Comparison of ENCODE assay signal across 20 mouse cellular contexts in the genomic region with DNA sequence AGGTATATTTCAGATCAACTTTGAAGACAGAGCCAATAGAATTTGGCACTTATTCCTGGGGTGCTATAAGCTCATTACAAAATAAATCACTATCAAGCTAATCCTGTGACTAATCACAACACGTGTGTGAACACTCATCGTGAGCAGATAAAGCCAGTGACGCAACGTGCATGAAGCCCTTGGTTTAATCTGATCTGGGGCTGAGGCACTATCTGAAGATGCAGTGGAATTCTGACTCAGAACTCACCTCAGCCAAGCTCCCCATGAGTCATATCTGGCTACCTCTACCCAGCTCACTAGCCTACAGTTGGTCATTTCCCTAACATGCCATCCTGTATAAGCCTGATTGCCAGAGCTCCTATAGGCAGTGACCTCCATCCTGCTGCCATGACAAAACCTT. TPM values are rescaled to one million over a fixed set of nuclear protein-coding genes. Genes with fewer than 3 reads are reported as not detected.
A peak's percentile ranks its signal among the peaks of the same experiment; 100 is the strongest.
DNase-seq lines count a peak whose midpoint lies in the region; ATAC-seq and TF ChIP-seq lines count a peak whose summit lies in the region.
"Had no signal": no experiment of that assay in that cellular context is flagged by ENCODE, and none has a peak within 500 bp of the region (broad histone marks: within the 10 kb centered on the region; RNA-seq: fewer than 3 reads in every experiment).

No protein-coding gene starts in this region.

- WGBS in stomach, postnatal 0 days, result 55% methylated on average over 4 of the region's 4 CpGs

- no peak for TF ChIP-seq CTCF in stomach, postnatal 0 days (IDR thresholded peaks at IDR 0.05; ENCODE audit: low read depth)

- no peaks in the 10 kb centered on the region for H3K4me1 ChIP-seq in stomach, postnatal 0 days (replicated peaks; ENCODE audit: control insufficient read depth, insufficient read depth)
- H3K4me1 ChIP-seq: embryonic facial prominence, embryonic 13.5 days; hindbrain, embryonic 10.5 days; limb, embryonic 15.5 days; midbrain, embryonic 10.5 days; neural tube, embryonic 12.5 days had no signal

- no peak overlapping the region for H3K9ac ChIP-seq in stomach, postnatal 0 days (ENCODE audit: low read length)
- H3K9ac ChIP-seq: embryonic facial prominence, embryonic 13.5 days; limb, embryonic 15.5 days; neural tube, embryonic 12.5 days had no signal

- H3K36me3 ChIP-seq in stomach, postnatal 0 days (ENCODE audit: control insufficient read depth, insufficient read depth, low read length), result no peaks in the 10 kb centered on the region
- H3K36me3 ChIP-seq: embryonic facial prominence, embryonic 13.5 days; hindbrain, embryonic 10.5 days; limb, embryonic 15.5 days; midbrain, embryonic 10.5 days; neural tube, embryonic 12.5 days had no signal

- no peak overlapping the region for H3K4me2 ChIP-seq in stomach, postnatal 0 days (replicated peaks; ENCODE audit: low read depth)
- H3K4me2 ChIP-seq: embryonic facial prominence, embryonic 13.5 days; limb, embryonic 15.5 days; neural tube, embryonic 12.5 days had no signal

- H3K9me3 ChIP-seq in stomach, postnatal 0 days (ENCODE audit: control insufficient read depth, low read length), result no peaks in the 10 kb centered on the region
- H3K9me3 ChIP-seq: embryonic facial prominence, embryonic 13.5 days; hindbrain, embryonic 10.5 days; limb, embryonic 15.5 days; midbrain, embryonic 10.5 days; neural tube, embryonic 12.5 days had no signal

- no peaks in the 10 kb centered on the region for H3K27me3 ChIP-seq in stomach, postnatal 0 days (ENCODE audit: control insufficient read depth, insufficient read depth, low read length)
- H3K27me3 ChIP-seq: embryonic facial prominence, embryonic 13.5 days; limb, embryonic 15.5 days; neural tube, embryonic 12.5 days had no signal

- TF ChIP-seq EP300 in stomach, postnatal 0 days (optimal IDR thresholded peaks at IDR 0.05), result no peak

- H3K4me3 ChIP-seq in stomach, postnatal 0 days (ENCODE audit: low read depth, low read length), result no peak overlapping the region
- H3K4me3 ChIP-seq: embryonic facial prominence, embryonic 13.5 days; hindbrain, embryonic 10.5 days; limb, embryonic 15.5 days; midbrain, embryonic 10.5 days; neural tube, embryonic 12.5 days had no signal

- ATAC-seq in stomach, postnatal 0 days (ENCODE audit: low FRiP score, low TSS enrichment), result peak; percentile 40; the same call in 1 of the 2 replicates
- ATAC-seq: forebrain, embryonic 16.5 days had no signal

- no peak overlapping the region for H3K27ac ChIP-seq in stomach, postnatal 0 days (replicated peaks)
- H3K27ac ChIP-seq: embryonic facial prominence, embryonic 13.5 days; hindbrain, embryonic 10.5 days; kidney, postnatal 0 days; limb, embryonic 15.5 days; macrophage; midbrain, embryonic 10.5 days; neural tube, embryonic 12.5 days had no signal

- DNase-seq in cerebellum, postnatal 25 days, result peak; percentile 11 to 18
- no peak for DNase-seq in cerebellum, adult 9-11 months
- DNase-seq in urinary bladder, postnatal 14 days (ENCODE audit: low spot score), result peak; percentile 37
- no peak for DNase-seq in urinary bladder, postnatal 25 days (ENCODE audit: low spot score)
- peak; percentile 44 for DNase-seq in NIH3T3 (ENCODE audit: low read depth)
- DNase-seq in stomach, postnatal 0 days (ENCODE audit: low spot score), result no peak
- DNase-seq in adrenal gland, postnatal 36 days, result no peak
- no peak for DNase-seq in kidney, postnatal 10 days
- DNase-seq: gastrocnemius, postnatal 36 days; kidney, adult 18-20 months; spleen, adult 18-20 months; thymus, postnatal 36 days had no signal

RNA-seq across cellular contexts. Expression of gene Dio2, which starts 43.2 kb away (rescaled TPM):
- 0.25 and 0.39 TPM in 2 replicates for polyA plus RNA-seq in stomach, postnatal 0 days (2015; fragmentation: Nextera tagmentation; extraction: Ambion mirVana)
- total RNA-seq in adrenal gland, postnatal 36 days (2021), result 10 to 100 TPM in 1 of 2 experiments, 1 to 10 TPM in 1; 8.1 to 18.1 TPM

Comparison
In these comparisons a context has a peak if more than half of its experiments do, and no peak if none do; other contexts are left out.
1. DNase-seq: peak in cerebellum, postnatal 25 days (2 of 2), urinary bladder, postnatal 14 days (single experiment) and NIH3T3 (single experiment); none in cerebellum, adult 9-11 months (single experiment), urinary bladder, postnatal 25 days (single experiment), stomach, postnatal 0 days (single experiment), adrenal gland, postnatal 36 days (0 of 2) and kidney, postnatal 10 days (single experiment).